Mouse (Mus musculus): ENCODE measurements at regions not wholly inside any gene's neighbourhood (a gene's known extent, or its start where the extent isn't known, plus 50 kb on each side); places are given as distances from the start of the nearest gene placed in this dataset.

GRCm38 (mm10) chr9:14187753-14188152 is 87.1 kb upstream of the Sesn3 start:
- H3K9ac ChIP-seq: no peak overlapping the region
- peaks cover 7% of the 10 kb centered on the region; the same call in 1 of the 2 replicates for H3K4me1 ChIP-seq
- no peak for ATAC-seq (ENCODE audit: insufficient number of reproducible peaks, insufficient read depth, low FRiP score, low TSS enrichment)
- H3K27me3 ChIP-seq: no peaks in the 10 kb centered on the region
- no peak overlapping the region for H3K27ac ChIP-seq
- no peaks in the 10 kb centered on the region for H3K9me3 ChIP-seq
- no peak overlapping the region for H3K4me2 ChIP-seq (replicated peaks)
- no peak overlapping the region for H3K4me3 ChIP-seq
- WGBS: 100% methylated on average over 1 of the region's 1 CpGs
- H3K36me3 ChIP-seq: no peaks in the 10 kb centered on the region

GRCm38 (mm10) chr9:14188504-14188903 is 86.4 kb upstream of the Sesn3 start:
- 79% methylated on average over 2 of the region's 2 CpGs for WGBS

GRCm38 (mm10) chr9:14190660-14191059 is 84.2 kb upstream of the Sesn3 start:
- no peak for ATAC-seq (ENCODE audit: insufficient number of reproducible peaks, insufficient read depth, low FRiP score, low TSS enrichment)
- H3K9ac ChIP-seq: no peak overlapping the region
- no peaks in the 10 kb centered on the region for H3K36me3 ChIP-seq
- no peaks in the 10 kb centered on the region for H3K27me3 ChIP-seq
- no peak overlapping the region for H3K27ac ChIP-seq
- peaks cover 11% of the 10 kb centered on the region; the same call in 1 of the 2 replicates for H3K4me1 ChIP-seq
- H3K4me2 ChIP-seq (replicated peaks): no peak overlapping the region
- no peaks in the 10 kb centered on the region for H3K9me3 ChIP-seq
- WGBS: 67% methylated on average over 9 of the region's 9 CpGs
- H3K4me3 ChIP-seq: no peak overlapping the region

More at GRCm38 (mm10) chr9:14188504-14188903, 86.4 kb upstream of the Sesn3 start:
- Histone ChIP-seq H3K4me1 (peaks cover 11% of the 10 kb centered on the region; the same call in 1 of the 2 replicates), H3K4me2 (replicated peaks) (no peak overlapping the region), H3K27ac (no peak overlapping the region), H3K27me3 (no peaks in the 10 kb centered on the region), H3K36me3 (no peaks in the 10 kb centered on the region), H3K9me3 (no peaks in the 10 kb centered on the region), H3K9ac (no peak overlapping the region), H3K4me3 (no peak overlapping the region)
- no peak for ATAC-seq (ENCODE audit: insufficient number of reproducible peaks, insufficient read depth, low FRiP score, low TSS enrichment)

GRCm38 (mm10) chr9:14194748-14195147 is 80.1 kb upstream of the Sesn3 start:
- Histone ChIP-seq H3K9me3 (no peaks in the 10 kb centered on the region), H3K27me3 (no peaks in the 10 kb centered on the region), H3K36me3 (no peaks in the 10 kb centered on the region), H3K9ac (no peak overlapping the region), H3K4me1 (peaks cover 14% of the 10 kb centered on the region; the same call in 1 of the 2 replicates), H3K27ac (no peak overlapping the region), H3K4me3 (no peak overlapping the region), H3K4me2 (replicated peaks) (no peak overlapping the region)
- WGBS: 93% methylated on average over 5 of the region's 5 CpGs
- no peak for ATAC-seq (ENCODE audit: insufficient number of reproducible peaks, insufficient read depth, low FRiP score, low TSS enrichment)

GRCm38 (mm10) chr9:14199116-14199515 is 75.8 kb upstream of the Sesn3 start:
- Histone ChIP-seq H3K4me3 (no peak overlapping the region), H3K27me3 (no peaks in the 10 kb centered on the region), H3K9ac (no peak overlapping the region), H3K4me2 (replicated peaks) (no peak overlapping the region), H3K4me1 (peaks cover 12% of the 10 kb centered on the region; the same call in 1 of the 2 replicates), H3K9me3 (no peaks in the 10 kb centered on the region), H3K36me3 (no peaks in the 10 kb centered on the region), H3K27ac (no peak overlapping the region)
- 76% methylated on average over 3 of the region's 3 CpGs for WGBS
- no peak for ATAC-seq (ENCODE audit: insufficient number of reproducible peaks, insufficient read depth, low FRiP score, low TSS enrichment)

GRCm38 (mm10) chr9:14199983-14200700 is 74.7 kb upstream of the Sesn3 start:
- Histone ChIP-seq H3K36me3 (no peaks in the 10 kb centered on the region), H3K9me3 (no peaks in the 10 kb centered on the region), H3K27me3 (no peaks in the 10 kb centered on the region), H3K4me1 (peaks cover 12% of the 10 kb centered on the region; the same call in 1 of the 2 replicates), H3K9ac (no peak overlapping the region), H3K27ac (no peak overlapping the region), H3K4me3 (no peak overlapping the region), H3K4me2 (replicated peaks) (no peak overlapping the region)
- no peak for ATAC-seq (ENCODE audit: insufficient number of reproducible peaks, insufficient read depth, low FRiP score, low TSS enrichment)
- 54% methylated on average over 9 of the region's 9 CpGs for WGBS

GRCm38 (mm10) chr9:14200852-14201251 is 74.0 kb upstream of the Sesn3 start:
- Histone ChIP-seq H3K4me1 (peaks cover 12% of the 10 kb centered on the region; the same call in 1 of the 2 replicates), H3K4me3 (no peak overlapping the region), H3K27ac (no peak overlapping the region), H3K9ac (no peak overlapping the region), H3K36me3 (no peaks in the 10 kb centered on the region), H3K9me3 (no peaks in the 10 kb centered on the region), H3K27me3 (no peaks in the 10 kb centered on the region), H3K4me2 (replicated peaks) (no peak overlapping the region)
- WGBS: 87% methylated on average over 4 of the region's 4 CpGs
- ATAC-seq (ENCODE audit: insufficient number of reproducible peaks, insufficient read depth, low FRiP score, low TSS enrichment): no peak

GRCm38 (mm10) chr9:14202551-14203306 is 72.1 kb upstream of the Sesn3 start:
- no peaks in the 10 kb centered on the region for H3K9me3 ChIP-seq
- ATAC-seq (ENCODE audit: insufficient number of reproducible peaks, insufficient read depth, low FRiP score, low TSS enrichment): no peak
- WGBS: 81% methylated on average over 10 of the region's 10 CpGs
- H3K4me3 ChIP-seq: no peak overlapping the region
- H3K27ac ChIP-seq: no peak overlapping the region
- H3K4me1 ChIP-seq: peaks cover 12% of the 10 kb centered on the region; the same call in 1 of the 2 replicates
- no peaks in the 10 kb centered on the region for H3K27me3 ChIP-seq
- H3K4me2 ChIP-seq (replicated peaks): no peak overlapping the region
- no peak overlapping the region for H3K9ac ChIP-seq
- H3K36me3 ChIP-seq: no peaks in the 10 kb centered on the region

GRCm38 (mm10) chr9:14203307-14203695 is 71.6 kb upstream of the Sesn3 start:
- Histone ChIP-seq H3K4me1 (peaks cover 12% of the 10 kb centered on the region; the same call in 1 of the 2 replicates), H3K36me3 (no peaks in the 10 kb centered on the region), H3K9ac (no peak overlapping the region), H3K4me2 (replicated peaks) (no peak overlapping the region), H3K27me3 (no peaks in the 10 kb centered on the region), H3K27ac (no peak overlapping the region), H3K4me3 (no peak overlapping the region), H3K9me3 (no peaks in the 10 kb centered on the region)
- no peak for ATAC-seq (ENCODE audit: insufficient number of reproducible peaks, insufficient read depth, low FRiP score, low TSS enrichment)
- 82% methylated on average over 2 of the region's 2 CpGs for WGBS

- ATAC-seq (ENCODE audit: insufficient number of reproducible peaks, insufficient read depth, low FRiP score, low TSS enrichment): no peak
- Histone ChIP-seq H3K9ac (no peak overlapping the region), H3K4me3 (no peak overlapping the region), H3K4me2 (replicated peaks) (no peak overlapping the region), H3K27me3 (no peaks in the 10 kb centered on the region), H3K4me1 (peaks cover 12% of the 10 kb centered on the region; the same call in 1 of the 2 replicates), H3K36me3 (no peaks in the 10 kb centered on the region), H3K27ac (no peak overlapping the region), H3K9me3 (no peaks in the 10 kb centered on the region)
- 77% methylated on average over 11 of the region's 11 CpGs for WGBS
Measured at GRCm38 (mm10) chr9:14203768-14204416, 71.0 kb upstream of the Sesn3 start.

- Histone ChIP-seq H3K36me3 (no peaks in the 10 kb centered on the region), H3K4me1 (peaks cover 8% of the 10 kb centered on the region; the same call in 1 of the 2 replicates), H3K27ac (no peak overlapping the region), H3K4me2 (replicated peaks) (no peak overlapping the region), H3K9me3 (no peaks in the 10 kb centered on the region), H3K27me3 (no peaks in the 10 kb centered on the region), H3K9ac (no peak overlapping the region), H3K4me3 (no peak overlapping the region)
- 88% methylated on average over 1 of the region's 1 CpGs for WGBS
- ATAC-seq (ENCODE audit: insufficient number of reproducible peaks, insufficient read depth, low FRiP score, low TSS enrichment): no peak
Measured at GRCm38 (mm10) chr9:14204817-14205216, 70.0 kb upstream of the Sesn3 start.

Measured in embryonic facial prominence, embryonic 12.5 days (tissue).